Mouse (Mus musculus): ENCODE results near the gene Hdhd3. TPM values are rescaled to one million over a fixed set of nuclear protein-coding genes. Genes with fewer than 3 reads are reported as not detected.
A peak's percentile ranks its signal among the peaks of the same experiment; 100 is the strongest.

Gene Hdhd3
- polyA plus RNA-seq, 1 experiment from 2014 or later = 115 TPM

DNA sequence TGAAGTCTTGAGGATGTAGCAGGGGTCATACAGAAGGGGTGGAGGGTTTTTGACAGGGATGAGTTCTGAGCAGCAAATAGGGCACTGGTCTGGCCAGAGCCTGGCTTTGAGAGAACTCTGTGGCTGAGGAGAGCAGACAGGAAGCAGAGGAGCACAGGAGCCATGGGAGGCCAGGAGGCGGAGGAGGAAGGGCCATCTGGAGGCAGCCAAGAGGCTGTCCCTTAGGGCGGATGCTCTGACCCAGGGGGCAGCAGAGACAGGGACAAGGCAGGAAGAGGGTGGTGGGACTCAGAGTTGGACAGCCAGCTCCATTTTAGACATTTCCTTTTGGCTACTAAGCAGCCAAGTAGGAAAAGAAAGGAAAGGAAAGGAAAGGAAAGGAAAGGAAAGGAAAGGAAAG lies 12.8 kb upstream of the Hdhd3 start:
- peak overlapping the region; percentile 57 for H3K9ac ChIP-seq (ENCODE audit: low read depth, low read length)
- H3K27me3 ChIP-seq (replicated peaks; ENCODE audit: control insufficient read depth, insufficient read depth, low read length) = no peaks in the 10 kb centered on the region
- peaks cover 20% of the 10 kb centered on the region for H3K36me3 ChIP-seq (ENCODE audit: control insufficient read depth, insufficient read depth, low read length)
- ATAC-seq = no peak
- 30% methylated on average over 2 of the region's 2 CpGs for WGBS
- peak overlapping the region; percentile 74 for H3K4me2 ChIP-seq (ENCODE audit: low read depth, low read length)
- H3K4me1 ChIP-seq (ENCODE audit: control insufficient read depth, insufficient read depth, low read length) = peaks cover 32% of the 10 kb centered on the region
- H3K4me3 ChIP-seq (ENCODE audit: low read length) = peak overlapping the region; percentile 25; the same call in 1 of the 2 replicates
- no peaks in the 10 kb centered on the region for H3K9me3 ChIP-seq (ENCODE audit: control insufficient read depth, low read length)
- H3K27ac ChIP-seq (ENCODE audit: low read length) = peak overlapping the region; percentile 97

DNA sequence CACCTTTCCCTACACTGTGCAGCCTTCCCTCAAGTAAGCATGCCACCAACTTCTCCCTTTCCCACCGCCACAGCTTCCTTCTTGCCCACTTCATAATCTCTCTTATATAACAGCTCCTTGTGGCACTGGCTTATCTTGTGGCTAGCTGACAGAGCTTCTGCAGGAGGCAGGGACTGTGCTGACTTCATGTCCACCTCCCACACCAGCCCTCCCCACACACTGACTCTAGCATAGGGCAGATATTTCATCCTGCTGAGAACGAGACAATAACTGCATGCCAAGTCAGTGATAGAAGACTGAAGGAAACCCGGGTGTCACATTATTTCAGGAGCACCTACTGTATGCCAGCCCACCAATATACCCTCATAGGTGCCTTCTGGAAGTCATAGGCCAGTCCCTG lies 12.2 kb upstream of the Hdhd3 start:
- peaks cover 25% of the 10 kb centered on the region for H3K36me3 ChIP-seq (ENCODE audit: control insufficient read depth, insufficient read depth, low read length)
- H3K27ac ChIP-seq (ENCODE audit: low read length) = peak overlapping the region; percentile 64
- peak overlapping the region; percentile 25; the same call in 1 of the 2 replicates for H3K4me3 ChIP-seq (ENCODE audit: low read length)
- peak overlapping the region; percentile 57; the same call in 1 of the 2 replicates for H3K9ac ChIP-seq (ENCODE audit: low read depth, low read length)
- peaks cover 32% of the 10 kb centered on the region for H3K4me1 ChIP-seq (ENCODE audit: control insufficient read depth, insufficient read depth, low read length)
- peak overlapping the region; percentile 74 for H3K4me2 ChIP-seq (ENCODE audit: low read depth, low read length)
- WGBS = 67% methylated on average over 3 of the region's 3 CpGs
- H3K27me3 ChIP-seq (replicated peaks; ENCODE audit: control insufficient read depth, insufficient read depth, low read length) = no peaks in the 10 kb centered on the region
- H3K9me3 ChIP-seq (ENCODE audit: control insufficient read depth, low read length) = no peaks in the 10 kb centered on the region
- ATAC-seq = no peak

DNA sequence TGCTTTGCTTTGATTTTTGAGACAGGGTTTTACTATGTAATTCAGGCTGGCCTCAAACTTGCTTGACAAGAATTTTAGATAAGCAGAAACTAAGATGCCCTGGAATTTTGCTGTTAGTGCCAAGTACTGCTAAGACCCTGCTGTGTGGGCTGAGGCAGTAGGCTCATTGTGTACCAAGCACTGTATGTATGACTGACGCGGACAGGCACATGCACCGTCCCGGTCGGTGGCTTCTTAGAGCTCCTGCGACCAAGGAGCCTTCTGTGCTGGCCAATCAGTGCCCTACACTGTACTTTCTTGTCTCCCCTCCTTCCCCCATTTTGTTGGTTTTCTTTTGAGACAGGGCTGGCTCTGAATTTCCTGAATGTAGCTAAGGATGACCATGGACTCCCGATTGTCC lies 11.7 kb upstream of the Hdhd3 start:
- WGBS = 82% methylated on average over 7 of the region's 7 CpGs
- Histone ChIP-seq H3K9me3 (ENCODE audit: control insufficient read depth, low read length) (no peaks in the 10 kb centered on the region), H3K27ac (ENCODE audit: low read length) (peak overlapping the region; percentile 64), H3K4me1 (ENCODE audit: control insufficient read depth, insufficient read depth, low read length) (peaks cover 32% of the 10 kb centered on the region), H3K27me3 (replicated peaks; ENCODE audit: control insufficient read depth, insufficient read depth, low read length) (no peaks in the 10 kb centered on the region), H3K9ac (ENCODE audit: low read depth, low read length) (peak overlapping the region; percentile 57; the same call in 1 of the 2 replicates), H3K36me3 (ENCODE audit: control insufficient read depth, insufficient read depth, low read length) (peaks cover 30% of the 10 kb centered on the region), H3K4me2 (ENCODE audit: low read depth, low read length) (no peak overlapping the region; the same call in none of the 2 replicates), H3K4me3 (ENCODE audit: low read length) (no peak overlapping the region)
- ATAC-seq = no peak

DNA sequence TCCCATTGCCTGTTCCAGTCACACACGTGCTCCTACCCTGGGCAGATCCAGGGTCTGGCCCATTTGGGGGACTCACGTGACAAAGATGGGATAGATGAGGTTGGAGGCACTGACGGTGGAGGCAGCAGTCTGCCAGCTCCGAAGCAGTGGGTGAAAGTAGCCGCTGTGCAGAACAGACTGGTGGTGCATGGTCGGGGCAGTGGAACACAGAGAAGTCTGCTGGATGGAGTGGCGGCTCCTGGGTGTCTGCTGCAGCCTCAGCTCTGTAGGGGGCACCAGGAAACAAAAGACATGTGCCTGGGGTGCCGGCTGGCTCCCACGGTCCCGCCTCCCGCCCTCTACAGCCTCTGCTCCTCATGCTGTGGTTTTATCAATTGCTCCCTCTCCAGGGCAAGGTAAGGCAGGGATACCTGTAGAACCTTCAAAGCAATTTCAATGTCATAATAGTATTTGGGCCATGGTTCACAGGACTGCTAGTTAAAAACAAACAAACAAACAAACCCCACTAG lies 10.8 kb upstream of the Hdhd3 start:
- Histone ChIP-seq H3K4me1 (ENCODE audit: control insufficient read depth, insufficient read depth, low read length) (peaks cover 32% of the 10 kb centered on the region), H3K27me3 (replicated peaks; ENCODE audit: control insufficient read depth, insufficient read depth, low read length) (no peaks in the 10 kb centered on the region), H3K27ac (ENCODE audit: low read length) (no peak overlapping the region), H3K4me2 (ENCODE audit: low read depth, low read length) (no peak overlapping the region), H3K4me3 (ENCODE audit: low read length) (no peak overlapping the region), H3K9me3 (ENCODE audit: control insufficient read depth, low read length) (no peaks in the 10 kb centered on the region), H3K36me3 (ENCODE audit: control insufficient read depth, insufficient read depth, low read length) (peaks cover 38% of the 10 kb centered on the region), H3K9ac (ENCODE audit: low read depth, low read length) (no peak overlapping the region)
- no peak for ATAC-seq
- 46% methylated on average over 11 of the region's 11 CpGs for WGBS

GRCm38 (mm10) chr4:62509946-62510345 lies 6.7 kb upstream of the Hdhd3 start:
- no peaks in the 10 kb centered on the region for H3K9me3 ChIP-seq (ENCODE audit: control insufficient read depth, low read length)
- no peak overlapping the region for H3K27ac ChIP-seq (ENCODE audit: low read length)
- peaks cover 3% of the 10 kb centered on the region; the same call in 1 of the 2 replicates for H3K4me1 ChIP-seq (ENCODE audit: control insufficient read depth, insufficient read depth, low read length)
- H3K4me3 ChIP-seq (ENCODE audit: low read length) = no peak overlapping the region
- 92% methylated on average over 11 of the region's 11 CpGs for WGBS
- ATAC-seq = no peak
- peaks cover 42% of the 10 kb centered on the region for H3K36me3 ChIP-seq (ENCODE audit: control insufficient read depth, insufficient read depth, low read length)
- no peak overlapping the region for H3K4me2 ChIP-seq (ENCODE audit: low read depth, low read length)
- no peak overlapping the region for H3K9ac ChIP-seq (ENCODE audit: low read depth, low read length)
- no peaks in the 10 kb centered on the region for H3K27me3 ChIP-seq (replicated peaks; ENCODE audit: control insufficient read depth, insufficient read depth, low read length)

- Histone ChIP-seq H3K9me3 (ENCODE audit: control insufficient read depth, low read length) (no peaks in the 10 kb centered on the region), H3K27ac (ENCODE audit: low read length) (no peak overlapping the region), H3K36me3 (ENCODE audit: control insufficient read depth, insufficient read depth, low read length) (peaks cover 42% of the 10 kb centered on the region), H3K27me3 (replicated peaks; ENCODE audit: control insufficient read depth, insufficient read depth, low read length) (no peaks in the 10 kb centered on the region), H3K9ac (ENCODE audit: low read depth, low read length) (no peak overlapping the region), H3K4me1 (ENCODE audit: control insufficient read depth, insufficient read depth, low read length) (peaks cover 2% of the 10 kb centered on the region; the same call in 1 of the 2 replicates), H3K4me3 (ENCODE audit: low read length) (no peak overlapping the region), H3K4me2 (ENCODE audit: low read depth, low read length) (no peak overlapping the region)
- no peak for ATAC-seq
- 93% methylated on average over 5 of the region's 5 CpGs for WGBS
These were observed 5.6 kb upstream of the Hdhd3 start for GRCm38 (mm10) chr4:62508839-62509238.

DNA sequence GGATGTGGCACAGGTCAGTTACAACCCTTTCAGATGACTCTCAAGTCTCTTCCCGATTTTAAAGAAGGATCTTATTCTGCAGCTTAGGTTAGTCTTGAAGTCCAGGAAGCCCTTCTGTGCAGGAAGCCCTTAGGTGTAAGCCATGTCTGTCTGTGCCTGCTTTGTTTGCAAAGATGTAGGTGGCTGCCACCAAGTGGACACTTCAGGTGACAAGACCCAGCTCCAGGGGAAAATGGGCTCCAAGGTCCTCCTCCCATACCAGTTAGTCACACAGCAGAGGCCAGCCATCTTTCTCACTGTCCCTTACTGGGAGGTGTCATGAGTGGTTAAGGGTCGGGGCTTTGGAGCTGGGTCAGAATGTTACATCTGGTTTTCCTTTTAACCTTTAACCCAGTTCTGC lies 3.5 kb upstream of the Hdhd3 start:
- no peak overlapping the region for H3K4me2 ChIP-seq (ENCODE audit: low read depth, low read length)
- H3K4me1 ChIP-seq (ENCODE audit: control insufficient read depth, insufficient read depth, low read length) = peaks cover 2% of the 10 kb centered on the region; the same call in 1 of the 2 replicates
- ATAC-seq = peak; percentile 22; the same call in 1 of the 2 replicates
- H3K27me3 ChIP-seq (replicated peaks; ENCODE audit: control insufficient read depth, insufficient read depth, low read length) = no peaks in the 10 kb centered on the region
- peaks cover 28% of the 10 kb centered on the region for H3K36me3 ChIP-seq (ENCODE audit: control insufficient read depth, insufficient read depth, low read length)
- 63% methylated on average over 2 of the region's 2 CpGs for WGBS
- no peak overlapping the region for H3K4me3 ChIP-seq (ENCODE audit: low read length)
- no peak overlapping the region for H3K9ac ChIP-seq (ENCODE audit: low read depth, low read length)
- no peaks in the 10 kb centered on the region for H3K9me3 ChIP-seq (ENCODE audit: control insufficient read depth, low read length)
- no peak overlapping the region for H3K27ac ChIP-seq (ENCODE audit: low read length)

GRCm38 (mm10) chr4:62505991-62506390 lies 2.7 kb upstream of the Hdhd3 start:
- Histone ChIP-seq H3K27ac (ENCODE audit: low read length) (no peak overlapping the region), H3K4me1 (ENCODE audit: control insufficient read depth, insufficient read depth, low read length) (peaks cover 2% of the 10 kb centered on the region; the same call in 1 of the 2 replicates), H3K27me3 (replicated peaks; ENCODE audit: control insufficient read depth, insufficient read depth, low read length) (no peaks in the 10 kb centered on the region), H3K4me2 (ENCODE audit: low read depth, low read length) (no peak overlapping the region), H3K4me3 (ENCODE audit: low read length) (no peak overlapping the region), H3K36me3 (ENCODE audit: control insufficient read depth, insufficient read depth, low read length) (peaks cover 22% of the 10 kb centered on the region), H3K9ac (ENCODE audit: low read depth, low read length) (no peak overlapping the region), H3K9me3 (ENCODE audit: control insufficient read depth, low read length) (no peaks in the 10 kb centered on the region)
- no peak for ATAC-seq
- 84% methylated on average over 3 of the region's 3 CpGs for WGBS

DNA sequence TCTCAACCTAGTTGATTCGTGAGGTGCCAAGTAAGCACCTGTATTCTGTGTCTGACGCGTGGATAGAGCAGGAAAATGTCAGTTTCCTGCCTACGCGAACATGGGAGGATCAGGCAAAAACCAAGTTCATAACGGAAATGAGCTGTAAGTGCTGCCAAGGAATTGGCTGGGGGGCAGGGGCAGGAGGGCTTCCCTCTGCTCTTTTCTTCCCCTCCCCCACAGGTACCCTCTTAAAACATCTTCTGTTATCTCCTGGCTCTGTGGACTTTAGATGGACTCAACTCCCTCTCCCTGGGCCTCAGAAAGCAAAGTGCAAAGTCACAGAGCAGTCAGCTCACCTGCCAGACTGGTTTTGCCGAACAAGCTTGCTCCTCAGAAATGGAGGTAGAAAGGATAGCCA lies 298 bp downstream of the Hdhd3 start:
- H3K4me2 ChIP-seq (ENCODE audit: low read depth, low read length) = peak overlapping the region; percentile 56

More for the DNA sequence above, 298 bp downstream of the Hdhd3 start:
- Histone ChIP-seq H3K27me3 (replicated peaks; ENCODE audit: control insufficient read depth, insufficient read depth, low read length) (no peaks in the 10 kb centered on the region), H3K4me3 (ENCODE audit: low read length) (no peak overlapping the region), H3K27ac (ENCODE audit: low read length) (peak overlapping the region; percentile 92), H3K9me3 (ENCODE audit: control insufficient read depth, low read length) (no peaks in the 10 kb centered on the region), H3K4me1 (ENCODE audit: control insufficient read depth, insufficient read depth, low read length) (peaks cover 8% of the 10 kb centered on the region), H3K9ac (ENCODE audit: low read depth, low read length) (no peak overlapping the region), H3K36me3 (ENCODE audit: control insufficient read depth, insufficient read depth, low read length) (peaks cover 10% of the 10 kb centered on the region)
- ATAC-seq = peak; percentile 61
- WGBS = 50% methylated on average over 7 of the region's 7 CpGs

Measured in intestine, embryonic 16.5 days (tissue).